31 mouse cellular contexts compared by ENCODE assay signal in the genomic region with DNA sequence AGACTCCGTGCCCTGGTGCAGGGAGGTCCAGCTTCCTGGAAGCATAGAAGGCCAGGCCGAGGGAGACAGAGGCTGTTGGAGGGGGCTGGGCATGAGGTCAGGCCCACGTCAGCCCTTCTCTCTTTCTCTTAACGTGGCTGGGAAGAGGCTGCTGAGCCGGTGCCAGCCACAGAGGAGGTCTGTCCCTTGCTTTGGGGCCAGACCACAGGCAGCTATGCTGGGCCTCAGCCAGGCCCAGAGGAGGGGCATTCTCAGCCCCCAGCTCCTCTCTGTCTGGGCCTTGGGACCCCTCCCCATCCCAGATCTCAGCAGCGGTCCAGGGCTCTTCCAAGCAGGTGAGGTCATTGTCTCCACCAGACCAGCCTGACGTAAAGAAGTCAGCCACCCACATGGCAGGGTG. TPM values are rescaled to one million over a fixed set of nuclear protein-coding genes. Genes with fewer than 3 reads are reported as not detected.
DNase-seq lines count a peak whose midpoint lies in the region; ATAC-seq and TF ChIP-seq lines count a peak whose summit lies in the region.
"Had no signal": no experiment of that assay in that cellular context is flagged by ENCODE, and none has a peak within 500 bp of the region (broad histone marks: within the 10 kb centered on the region; RNA-seq: fewer than 3 reads in every experiment).

No protein-coding gene starts in this region.

- no peak overlapping the region for H3K27ac ChIP-seq in hindbrain, embryonic 16.5 days (ENCODE audit: low read depth, low read length)
- H3K27ac ChIP-seq in hindbrain, embryonic 11.5 days (ENCODE audit: low read depth, low read length): no peak overlapping the region
- 0 out of 2 replicates have a peak overlapping the region, but pooled peaks have one; percentile 14 for H3K27ac ChIP-seq in embryonic facial prominence, embryonic 10.5 days (replicated peaks)
- H3K27ac ChIP-seq in limb, embryonic 14.5 days (replicated peaks; ENCODE audit: low read depth, low read length): no peak overlapping the region
- H3K27ac ChIP-seq: embryonic facial prominence, embryonic 12.5 days; forebrain, embryonic 10.5 days; heart, adult 2 months; kidney, embryonic 15.5 days; left cerebral cortex, adult 2 months; liver, embryonic 15.5 days; midbrain, embryonic 10.5 days; neural tube, embryonic 12.5 days had no signal

- no peaks in the 10 kb centered on the region for H3K9me3 ChIP-seq in hindbrain, embryonic 16.5 days (ENCODE audit: control insufficient read depth, low read length)
- H3K9me3 ChIP-seq in hindbrain, embryonic 11.5 days (ENCODE audit: control insufficient read depth, low read length): no peaks in the 10 kb centered on the region
- H3K9me3 ChIP-seq in embryonic facial prominence, embryonic 10.5 days: no peaks in the 10 kb centered on the region
- no peaks in the 10 kb centered on the region for H3K9me3 ChIP-seq in limb, embryonic 14.5 days (ENCODE audit: control insufficient read depth, low read length)
- H3K9me3 ChIP-seq: embryonic facial prominence, embryonic 12.5 days; forebrain, embryonic 10.5 days; heart, embryonic 12.5 days; kidney, embryonic 15.5 days; liver, embryonic 15.5 days; midbrain, embryonic 10.5 days; neural tube, embryonic 12.5 days had no signal

- no peak overlapping the region for H3K4me2 ChIP-seq in hindbrain, embryonic 16.5 days (ENCODE audit: low read length)
- no peak overlapping the region for H3K4me2 ChIP-seq in hindbrain, embryonic 11.5 days (replicated peaks; ENCODE audit: low read depth, low read length)
- no peak overlapping the region for H3K4me2 ChIP-seq in limb, embryonic 14.5 days (replicated peaks; ENCODE audit: low read depth, low read length, severe bottlenecking)
- H3K4me2 ChIP-seq: embryonic facial prominence, embryonic 12.5 days; heart, embryonic 12.5 days; kidney, embryonic 15.5 days; liver, embryonic 15.5 days; lung, embryonic 14.5 days; neural tube, embryonic 12.5 days had no signal

- no peak overlapping the region for H3K9ac ChIP-seq in hindbrain, embryonic 16.5 days (ENCODE audit: low read depth, low read length)
- H3K9ac ChIP-seq in hindbrain, embryonic 11.5 days (ENCODE audit: low read depth, low read length): no peak overlapping the region
- H3K9ac ChIP-seq in limb, embryonic 14.5 days (ENCODE audit: low read depth, low read length, severe bottlenecking): no peak overlapping the region; the same call in 1 of the 2 replicates
- H3K9ac ChIP-seq: embryonic facial prominence, embryonic 12.5 days; heart, embryonic 12.5 days; kidney, embryonic 15.5 days; liver, embryonic 15.5 days; lung, embryonic 14.5 days; neural tube, embryonic 12.5 days had no signal

- ATAC-seq in hindbrain, embryonic 16.5 days: 0 out of 2 replicates have a peak, but pooled peaks have one; percentile 37
- ATAC-seq in hindbrain, embryonic 11.5 days (ENCODE audit: low FRiP score): no peak
- 0 out of 2 replicates have a peak, but pooled peaks have one; percentile 23 for ATAC-seq in limb, embryonic 14.5 days (ENCODE audit: low FRiP score, low read depth)
- ATAC-seq: forebrain, embryonic 16.5 days; midbrain, embryonic 16.5 days had no signal

- TF ChIP-seq POLR2A in limb, embryonic 14.5 days (IDR thresholded peaks at IDR 0.05; ENCODE audit: borderline replicate concordance, extremely low read depth, insufficient read depth, insufficient read length): no peak

- H3K36me3 ChIP-seq in hindbrain, embryonic 16.5 days (ENCODE audit: control insufficient read depth, insufficient read depth, low read length): no peaks in the 10 kb centered on the region
- H3K36me3 ChIP-seq in hindbrain, embryonic 11.5 days (ENCODE audit: control insufficient read depth, insufficient read depth, low read length): no peaks in the 10 kb centered on the region
- no peaks in the 10 kb centered on the region for H3K36me3 ChIP-seq in embryonic facial prominence, embryonic 10.5 days (replicated peaks)
- no peaks in the 10 kb centered on the region for H3K36me3 ChIP-seq in limb, embryonic 14.5 days (ENCODE audit: control insufficient read depth, insufficient read depth, low read length)
- H3K36me3 ChIP-seq: embryonic facial prominence, embryonic 12.5 days; forebrain, embryonic 10.5 days; heart, embryonic 12.5 days; kidney, embryonic 15.5 days; liver, embryonic 15.5 days; midbrain, embryonic 10.5 days; neural tube, embryonic 12.5 days had no signal

- H3K27me3 ChIP-seq in hindbrain, embryonic 16.5 days (replicated peaks; ENCODE audit: control insufficient read depth, insufficient read depth, low read length): no peaks in the 10 kb centered on the region
- no peaks in the 10 kb centered on the region for H3K27me3 ChIP-seq in hindbrain, embryonic 11.5 days (ENCODE audit: control insufficient read depth, insufficient read depth, low read length)
- H3K27me3 ChIP-seq in embryonic facial prominence, embryonic 10.5 days (replicated peaks; ENCODE audit: low read depth, poor library complexity, severe bottlenecking): no peaks in the 10 kb centered on the region; the same call in none of the 2 replicates
- H3K27me3 ChIP-seq in limb, embryonic 14.5 days (ENCODE audit: control insufficient read depth, insufficient read depth, low read length): no peaks in the 10 kb centered on the region
- H3K27me3 ChIP-seq: embryonic facial prominence, embryonic 12.5 days; kidney, embryonic 15.5 days; neural tube, embryonic 12.5 days had no signal

- DNase-seq in hindbrain, embryonic 11.5 days (ENCODE audit: low spot score): no peak
- peak; percentile 66 for DNase-seq in Muller cell, postnatal 12 days (ENCODE audit: inconsistent ontology term)
- DNase-seq in embryonic facial prominence, embryonic 10.5 days (ENCODE audit: low spot score): no peak
- DNase-seq in limb, embryonic 14.5 days (ENCODE audit: low spot score): no peak
- DNase-seq in embryo, embryonic 10 days (ENCODE audit: low spot score): no peak
- DNase-seq: adrenal gland, adult 8-10 months; B cell, adult 2 months; cerebellum, adult 2 months; cerebellum, postnatal 14 days; heart, adult 2 months; heart, postnatal 36 days; kidney, adult 11 months; kidney, postnatal 25 days; lung, embryonic 14.5 days; lung, postnatal 14 days; right cerebral cortex, adult 18-20 months; spleen, adult 18-20 months had no signal

- peaks cover 5% of the 10 kb centered on the region; the same call in 1 of the 2 replicates for H3K4me1 ChIP-seq in hindbrain, embryonic 16.5 days (ENCODE audit: control insufficient read depth, insufficient read depth, low read depth, low read length)
- H3K4me1 ChIP-seq in hindbrain, embryonic 11.5 days (replicated peaks; ENCODE audit: control insufficient read depth, insufficient read depth, low read length): no peaks in the 10 kb centered on the region
- H3K4me1 ChIP-seq in embryonic facial prominence, embryonic 10.5 days: peaks cover 34% of the 10 kb centered on the region
- peaks cover 11% of the 10 kb centered on the region for H3K4me1 ChIP-seq in limb, embryonic 14.5 days (ENCODE audit: control insufficient read depth, insufficient read depth, low read length)
- H3K4me1 ChIP-seq: neural tube, embryonic 12.5 days had no signal

- H3K4me3 ChIP-seq in hindbrain, embryonic 16.5 days (ENCODE audit: low read length): no peak overlapping the region
- no peak overlapping the region for H3K4me3 ChIP-seq in hindbrain, embryonic 11.5 days (ENCODE audit: low read depth, low read length)
- H3K4me3 ChIP-seq in embryonic facial prominence, embryonic 10.5 days: no peak overlapping the region
- no peak overlapping the region for H3K4me3 ChIP-seq in limb, embryonic 14.5 days (replicated peaks; ENCODE audit: low read length)
- H3K4me3 ChIP-seq: embryonic facial prominence, embryonic 12.5 days; forebrain, embryonic 10.5 days; heart, adult 2 months; heart, embryonic 12.5 days; kidney, embryonic 15.5 days; left cerebral cortex, adult 2 months; liver, embryonic 15.5 days; midbrain, embryonic 10.5 days; myocyte; neural tube, embryonic 12.5 days had no signal

- WGBS in hindbrain, embryonic 16.5 days: 48% methylated on average over 6 of the region's 7 CpGs
- 58% methylated on average over 7 of the region's 7 CpGs for WGBS in hindbrain, embryonic 11.5 days
- WGBS in embryonic facial prominence, embryonic 10.5 days: 61% methylated on average over 7 of the region's 7 CpGs
- 51% methylated on average over 6 of the region's 7 CpGs for WGBS in limb, embryonic 14.5 days

RNA-seq across cellular contexts. Expression of gene Lif, which starts 22.6 kb away (rescaled TPM):
- polyA plus RNA-seq in hindbrain, embryonic 16.5 days (2015; fragmentation: Nextera tagmentation; extraction: Ambion mirVana): 0.05 TPM in 1 of 2 replicates, not detected in the other
- not detected in 2 replicates for polyA plus RNA-seq in hindbrain, embryonic 11.5 days (2014; fragmentation: Nextera tagmentation; extraction: Ambion mirVana)
- 0.09 and 0.36 TPM in 2 replicates for polyA plus RNA-seq in embryonic facial prominence, embryonic 10.5 days (2016; fragmentation: Nextera tagmentation; extraction: Ambion mirVana)
- 0.89 and 1.4 TPM in 2 replicates for polyA plus RNA-seq in limb, embryonic 14.5 days (2012; rRNA removed)
- 0.26 and 0.50 TPM in 2 replicates for polyA plus RNA-seq in limb, embryonic 14.5 days (2014; fragmentation: Nextera tagmentation; extraction: Ambion mirVana)
- polyA plus RNA-seq: liver, embryonic 15.5 days; neural tube, embryonic 12.5 days had no signal

RNA-seq across cellular contexts. Expression of gene Osm, which starts 43.7 kb away (rescaled TPM):
- not detected in 2 replicates for polyA plus RNA-seq in hindbrain, embryonic 16.5 days (2015; fragmentation: Nextera tagmentation; extraction: Ambion mirVana)
- not detected in 2 replicates for polyA plus RNA-seq in hindbrain, embryonic 11.5 days (2014; fragmentation: Nextera tagmentation; extraction: Ambion mirVana)
- polyA plus RNA-seq in embryonic facial prominence, embryonic 10.5 days (2016; fragmentation: Nextera tagmentation; extraction: Ambion mirVana): not detected in 2 replicates
- 0.26 and 0.33 TPM in 2 replicates for polyA plus RNA-seq in limb, embryonic 14.5 days (2012; rRNA removed)
- polyA plus RNA-seq in limb, embryonic 14.5 days (2014; fragmentation: Nextera tagmentation; extraction: Ambion mirVana): 0.17 and 0.18 TPM in 2 replicates
- polyA plus RNA-seq: embryonic facial prominence, embryonic 12.5 days; forebrain, embryonic 10.5 days; forebrain, embryonic 16.5 days; heart, embryonic 12.5 days; kidney, embryonic 15.5 days; liver, adult 2 months; lung, embryonic 14.5 days; myocyte; neural tube, embryonic 12.5 days; testis, adult 2 months had no signal
